Mouse (Mus musculus): ENCODE data around the gene Foxp2.

GRCm38 (mm10) chr6:14899936-14900578 is 1.1 kb upstream of the Foxp2 start:
- TF ChIP-seq EP300 (IDR thresholded peaks at IDR 0.05; ENCODE audit: low read depth): no peak
- no peak for TF ChIP-seq CTCF (IDR thresholded peaks at IDR 0.05; ENCODE audit: low read depth)

Measured in heart, postnatal 0 days (tissue).